Mouse (Mus musculus) MEL (cell line): Measurements from ENCODE around the gene Olfr1124. TPM values are rescaled to one million over a fixed set of nuclear protein-coding genes. Genes with fewer than 3 reads are reported as not detected.

ENCODE experiments used
- DNase-seq: peaks from one replicate; pipeline ENCODE4 v3.0.0; 2011; ENCODE audit warnings: low read depth, low spot score
- H3K27ac ChIP-seq: 2 replicates; pipeline ENCODE4 v1.5.1; 2012; ENCODE audit warnings: low read depth, mild to moderate bottlenecking, control low read depth, low read length, moderate library complexity; ENCODE audit not compliant: control insufficient read depth
- H3K27me3 ChIP-seq, 2 experiments: fragments of 150-350 bp in 1 of 2; sonication (generic) in 1 of 2; 2 replicates each; pipeline ENCODE4 v1.6.1; 2012; ENCODE audit warnings: low read length in 2 of 2, mild to moderate bottlenecking in 2 of 2, improper control_type of control experiment in 1 of 2, moderate library complexity in 1 of 2; ENCODE audit not compliant: insufficient read depth in 2 of 2, control insufficient read depth in 1 of 2
- H3K36me3 ChIP-seq, 2 experiments: 2 replicates each; pipeline ENCODE4 v1.6.1; 2012 to 2014; ENCODE audit warnings: low read length in 2 of 2, improper control_type of control experiment in 1 of 2, inconsistent platforms in 1 of 2, mild to moderate bottlenecking in 1 of 2; ENCODE audit not compliant: insufficient read depth in 2 of 2, control insufficient read depth in 1 of 2
- H3K4me1 ChIP-seq, 2 experiments: fragments of 150-350 bp in 1 of 2; sonication (generic) in 1 of 2; 2 replicates each; pipeline ENCODE4 v1.6.1; 2012; ENCODE audit warnings: low read length in 2 of 2, improper control_type of control experiment in 1 of 2, mild to moderate bottlenecking in 1 of 2; ENCODE audit not compliant: insufficient read depth in 2 of 2, control insufficient read depth in 1 of 2
- H3K4me3 ChIP-seq, 2 experiments: fragments of 150-350 bp in 1 of 2; sonication (generic) in 1 of 2; 2 replicates each; pipeline ENCODE4 v1.5.1; 2012; ENCODE audit warnings: low read depth in 2 of 2, low read length in 2 of 2, mild to moderate bottlenecking in 2 of 2, moderate library complexity in 2 of 2, control low read depth in 1 of 2, improper control_type of control experiment in 1 of 2; ENCODE audit not compliant: control insufficient read depth in 1 of 2, insufficient read depth in 1 of 2
- H3K79me2 ChIP-seq: 2 replicates; pipeline ENCODE4 v1.6.1; 2012; ENCODE audit warnings: mild to moderate bottlenecking, low read length, moderate library complexity; ENCODE audit not compliant: control insufficient read depth, poor library complexity, insufficient read depth
- H3K9ac ChIP-seq: 2 replicates; pipeline ENCODE4 v1.6.1; 2012; ENCODE audit warnings: low read depth, mild to moderate bottlenecking, control low read depth, low read length, moderate library complexity; ENCODE audit not compliant: control insufficient read depth, poor library complexity, severe bottlenecking
- H3K9me3 ChIP-seq: fragments of 150-350 bp; sonication (generic); replicated peaks from 2 replicates; pipeline ENCODE4 v1.6.1; 2012; ENCODE audit warnings: mild to moderate bottlenecking, low read length, improper control_type of control experiment, moderate library complexity; ENCODE audit not compliant: insufficient read depth
- CTCF ChIP-seq, 3 experiments: IDR thresholded peaks in 2 of 3; conservative IDR thresholded peaks in 1 of 3; 2 replicates each; pipeline ENCODE4 v1.5.1; 2011 to 2012; ENCODE audit warnings: low read length in 3 of 3, low read depth in 2 of 3, mild to moderate bottlenecking in 2 of 3, improper control_type of control experiment in 1 of 3, inconsistent platforms in 1 of 3, mixed read lengths in 1 of 3, moderate library complexity in 1 of 3; ENCODE audit not compliant: control insufficient read depth in 1 of 3, insufficient read depth in 1 of 3, poor library complexity in 1 of 3, severe bottlenecking in 1 of 3
- ELF1 ChIP-seq: IDR thresholded peaks from 2 replicates; pipeline ENCODE4 v1.6.1; 2014; ENCODE audit warnings: low read depth, mild to moderate bottlenecking, inconsistent platforms, low read length, improper control_type of control experiment, moderate library complexity
- EP300 ChIP-seq, 2 experiments: IDR thresholded peaks; 2 replicates each; pipeline ENCODE4 v1.6.1; 2011; ENCODE audit warnings: improper control_type of control experiment in 2 of 2, low read length in 2 of 2, low read depth in 1 of 2, mild to moderate bottlenecking in 1 of 2
- ETS1 ChIP-seq: IDR thresholded peaks from 2 replicates; pipeline ENCODE4 v1.6.1; 2012; ENCODE audit warnings: low read depth, mild to moderate bottlenecking, inconsistent platforms, low read length, improper control_type of control experiment, moderate library complexity
- GABPA ChIP-seq: IDR thresholded peaks from 2 replicates; pipeline ENCODE4 v1.6.1; 2012; ENCODE audit warnings: low read depth, mild to moderate bottlenecking, inconsistent platforms, low read length, improper control_type of control experiment, moderate library complexity
- JUND ChIP-seq: IDR thresholded peaks from 2 replicates; pipeline ENCODE4 v1.6.1; 2011; ENCODE audit warnings: low read depth, mild to moderate bottlenecking, improper control_type of control experiment, low read length
- KAT2A ChIP-seq: conservative IDR thresholded peaks from 2 replicates; pipeline ENCODE4 v1.6.1; 2012; ENCODE audit warnings: low read depth, low read length, improper control_type of control experiment, inconsistent platforms
- MAX ChIP-seq: IDR thresholded peaks from 2 replicates; pipeline ENCODE4 v1.6.1; 2011; ENCODE audit warnings: low read length, improper control_type of control experiment
- MEF2A ChIP-seq: IDR thresholded peaks from 2 replicates; pipeline ENCODE4 v1.6.1; 2014; ENCODE audit warnings: low read depth, mild to moderate bottlenecking, inconsistent platforms, low read length, improper control_type of control experiment; ENCODE audit not compliant: poor library complexity, insufficient replicate concordance, severe bottlenecking; ENCODE audit errors: extremely low read depth
- MYC ChIP-seq: IDR thresholded peaks from 2 replicates; pipeline ENCODE4 v1.6.1; 2011; ENCODE audit warnings: low read depth, mild to moderate bottlenecking, low read length, improper control_type of control experiment, moderate library complexity
- NRF1 ChIP-seq: IDR thresholded peaks from 2 replicates; pipeline ENCODE4 v1.6.1; 2014; ENCODE audit warnings: low read depth, mild to moderate bottlenecking, inconsistent platforms, low read length, improper control_type of control experiment, moderate library complexity; ENCODE audit not compliant: poor library complexity, insufficient read depth, severe bottlenecking
- POLR2A ChIP-seq, 2 experiments: IDR thresholded peaks; 2 replicates each; pipeline ENCODE4 v1.6.1; 2011 to 2012; ENCODE audit warnings: low read length in 2 of 2, mild to moderate bottlenecking in 2 of 2, control low read depth in 1 of 2, improper control_type of control experiment in 1 of 2, low read depth in 1 of 2, moderate library complexity in 1 of 2; ENCODE audit not compliant: control insufficient read depth in 1 of 2, insufficient read depth in 1 of 2, poor library complexity in 1 of 2
- POLR2AphosphoS2 ChIP-seq: IDR thresholded peaks from 2 replicates; pipeline ENCODE4 v1.6.1; 2011; ENCODE audit warnings: low read length, improper control_type of control experiment
- POLR2AphosphoS5 ChIP-seq: IDR thresholded peaks from 2 replicates; pipeline ENCODE4 v1.6.1; 2012; ENCODE audit warnings: low read depth, borderline replicate concordance, mild to moderate bottlenecking, inconsistent platforms, low read length, moderate library complexity, mixed read lengths
- RAD21 ChIP-seq: IDR thresholded peaks from 2 replicates; pipeline ENCODE4 v1.6.1; 2011; ENCODE audit warnings: mild to moderate bottlenecking, low read depth, low read length, improper control_type of control experiment
- RCOR1 ChIP-seq: IDR thresholded peaks from 2 replicates; pipeline ENCODE4 v1.6.1; 2012; ENCODE audit warnings: low read depth, mild to moderate bottlenecking, inconsistent platforms, low read length, improper control_type of control experiment
- TAL1 ChIP-seq: IDR thresholded peaks from 2 replicates; pipeline ENCODE4 v1.6.1; 2012; ENCODE audit warnings: mild to moderate bottlenecking, inconsistent platforms, low read length, moderate library complexity, mixed read lengths
- TBP ChIP-seq: IDR thresholded peaks from 2 replicates; pipeline ENCODE4 v1.8.0; 2011; ENCODE audit warnings: low read depth, low read length, improper control_type of control experiment
- UBTF ChIP-seq: IDR thresholded peaks from 2 replicates; pipeline ENCODE4 v1.6.1; 2012; ENCODE audit warnings: low read depth, mild to moderate bottlenecking, inconsistent platforms, low read length, improper control_type of control experiment, moderate library complexity, borderline replicate concordance; ENCODE audit not compliant: insufficient read depth
- USF2 ChIP-seq, 2 experiments: IDR thresholded peaks; 2 replicates each; pipeline ENCODE4 v1.6.1; 2011 to 2012; ENCODE audit warnings: improper control_type of control experiment in 2 of 2, low read length in 2 of 2, borderline replicate concordance in 1 of 2, inconsistent platforms in 1 of 2, low read depth in 1 of 2, mild to moderate bottlenecking in 1 of 2; ENCODE audit not compliant: insufficient read depth in 1 of 2
- ZC3H11A ChIP-seq: IDR thresholded peaks from 2 replicates; pipeline ENCODE4 v1.6.1; 2012; ENCODE audit warnings: low read depth, mild to moderate bottlenecking, inconsistent platforms, low read length, improper control_type of control experiment
- ZNF384 ChIP-seq: IDR thresholded peaks from 2 replicates; pipeline ENCODE4 v1.6.1; 2012; ENCODE audit warnings: low read depth, mild to moderate bottlenecking, inconsistent platforms, low read length, improper control_type of control experiment
- polyA plus RNA-seq, 2 experiments: library from polyadenylated mRNA; stranded (reverse) in 1 of 2; unstranded in 1 of 2; fragments of >175 nt in 1 of 2; fragments of >200 nt in 1 of 2; gene quantifications; 2 replicates each; pipeline versions ENCODE4 v1.2.1 to v1.2.4; 2012; ENCODE audit warnings: low replicate concordance in 2 of 2, low read depth in 1 of 2; ENCODE audit not compliant: insufficient read length in 2 of 2, insufficient read depth in 1 of 2, missing spikeins in 1 of 2
- total RNA-seq: library from RNA; depleted of rRNA; stranded (reverse); fragments of 300-350 nt; gene quantifications from 2 replicates; pipeline ENCODE4 v1.2.3, GENCODE M21; 2012

Olfr1124 gene
- total and polyA plus RNA-seq, 3 experiments: not detected

DNA sequence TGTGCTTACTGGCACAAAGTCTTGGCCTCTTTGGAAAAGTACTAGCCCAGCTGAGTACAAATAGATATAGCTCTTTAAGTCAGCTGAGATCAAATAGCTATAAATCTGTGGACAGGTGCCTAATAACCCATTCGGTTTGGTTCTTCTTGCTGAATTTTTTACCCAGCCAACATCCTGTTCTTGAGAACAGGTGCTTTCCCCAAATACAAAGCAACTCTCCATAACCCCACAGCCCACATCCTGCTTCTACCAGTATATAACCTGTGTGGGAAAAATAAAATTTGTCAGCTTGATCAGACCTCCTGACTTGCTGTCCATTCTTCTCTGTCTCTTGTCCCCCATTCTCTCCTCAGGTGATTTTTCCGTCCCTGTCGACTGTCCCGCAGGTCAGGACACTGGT lies 31.7 kb downstream of the Olfr1124 start:
- Histone ChIP-seq H3K79me2 (no peaks in the 10 kb centered on the region), H3K27ac (no peak overlapping the region), H3K9ac (no peak overlapping the region), H3K4me1 (no peaks in the 10 kb centered on the region), H3K9me3 (no peaks in the 10 kb centered on the region), H3K27me3 (no peaks in the 10 kb centered on the region), H3K4me3 (no peak overlapping the region), H3K36me3 (no peaks in the 10 kb centered on the region)
- DNase-seq: peak; percentile 8
- TF ChIP-seq MAX (no peak), ZNF384 (no peak), ZC3H11A (no peak), POLR2AphosphoS2 (no peak)

DNA sequence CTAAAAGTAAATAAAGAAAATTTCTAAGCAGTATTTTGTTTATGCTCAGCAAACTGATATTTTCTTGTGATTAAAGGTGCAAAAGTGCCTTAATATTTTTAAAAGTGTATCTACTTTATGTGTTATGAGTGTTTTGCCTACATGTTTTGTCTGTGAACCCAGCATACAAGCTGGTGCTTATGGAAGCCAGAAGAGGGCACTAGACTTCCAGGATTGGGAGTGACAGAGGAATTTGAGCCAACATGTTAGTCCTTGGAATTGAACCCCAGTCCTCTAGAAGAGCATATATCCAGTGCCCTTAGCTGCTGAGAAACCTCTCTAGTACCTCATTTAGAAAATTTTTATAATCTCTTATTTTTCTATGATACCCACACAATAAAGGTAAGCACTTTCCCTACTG lies 50.1 kb downstream of the Olfr1124 start:
- no peaks in the 10 kb centered on the region for H3K79me2 ChIP-seq
- TF ChIP-seq KAT2A (no peak), CTCF (IDR thresholded peaks at IDR 0.05 in 2 of 3, conservative IDR thresholded peaks at IDR 0.05 in 1 of 3; ENCODE audit: control insufficient read depth in 1 of 3, insufficient read depth in 1 of 3, low read depth in 2 of 3, low read length in 3 of 3, poor library complexity in 1 of 3, severe bottlenecking in 1 of 3) (peak in 1 of 3 experiments; percentile 24; a peak in 2 of 6 replicates), POLR2A (IDR thresholded peaks at IDR 0.05; ENCODE audit: control insufficient read depth in 1 of 2, insufficient read depth in 1 of 2, low read depth in 1 of 2, low read length in 2 of 2, poor library complexity in 1 of 2) (no peak), ELF1 (no peak), POLR2AphosphoS2 (no peak), GABPA (no peak), RAD21 (peak; percentile 25), USF2 (IDR thresholded peaks at IDR 0.05; ENCODE audit: borderline replicate concordance in 1 of 2, insufficient read depth in 1 of 2, low read depth in 1 of 2, low read length in 2 of 2) (no peak), NRF1 (no peak), ETS1 (no peak), EP300 (IDR thresholded peaks at IDR 0.05; ENCODE audit: low read depth in 1 of 2, low read length in 2 of 2) (no peak), RCOR1 (no peak)
- no peak overlapping the region for H3K4me3 ChIP-seq
- H3K27me3 ChIP-seq: no peaks in the 10 kb centered on the region
- peak; percentile 5 for DNase-seq
- H3K9me3 ChIP-seq: no peaks in the 10 kb centered on the region
- no peak overlapping the region for H3K9ac ChIP-seq
- no peak overlapping the region for H3K27ac ChIP-seq
- no peaks in the 10 kb centered on the region for H3K4me1 ChIP-seq
- H3K36me3 ChIP-seq: no peaks in the 10 kb centered on the region

DNA sequence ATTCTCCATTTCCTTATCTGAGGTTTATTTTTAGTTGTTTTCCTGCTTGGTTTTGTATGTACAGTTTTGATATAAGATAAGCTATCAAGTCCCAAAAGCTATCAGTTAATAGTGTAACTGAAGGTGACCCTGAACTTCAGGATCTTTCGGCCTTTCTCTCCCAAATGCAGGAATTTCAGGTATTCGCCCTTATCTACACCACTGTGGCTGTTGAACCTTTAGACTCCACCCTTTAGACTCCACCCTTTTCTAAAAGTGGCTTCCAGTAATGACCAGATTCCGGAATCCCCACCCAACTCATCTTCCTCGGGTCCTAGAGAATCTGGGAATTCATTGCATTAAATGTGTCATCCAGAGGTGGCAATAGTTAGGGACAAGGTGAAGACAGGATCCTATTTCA lies 51.1 kb downstream of the Olfr1124 start:
- DNase-seq: no peak
- Histone ChIP-seq H3K79me2 (no peaks in the 10 kb centered on the region), H3K4me1 (no peaks in the 10 kb centered on the region), H3K27ac (no peak overlapping the region), H3K36me3 (no peaks in the 10 kb centered on the region), H3K27me3 (no peaks in the 10 kb centered on the region), H3K9me3 (no peaks in the 10 kb centered on the region), H3K9ac (no peak overlapping the region), H3K4me3 (no peak overlapping the region)
- no peak for TF ChIP-seq JUND
- no peak for TF ChIP-seq TAL1
- TF ChIP-seq ETS1: no peak
- TF ChIP-seq POLR2A (IDR thresholded peaks at IDR 0.05; ENCODE audit: control insufficient read depth in 1 of 2, insufficient read depth in 1 of 2, low read depth in 1 of 2, low read length in 2 of 2, poor library complexity in 1 of 2): no peak
- no peak for TF ChIP-seq TBP
- no peak for TF ChIP-seq MYC
- TF ChIP-seq UBTF: no peak
- TF ChIP-seq MEF2A: no peak
- TF ChIP-seq NRF1: no peak
- no peak for TF ChIP-seq POLR2AphosphoS5
- TF ChIP-seq CTCF (IDR thresholded peaks at IDR 0.05 in 2 of 3, conservative IDR thresholded peaks at IDR 0.05 in 1 of 3; ENCODE audit: control insufficient read depth in 1 of 3, insufficient read depth in 1 of 3, low read depth in 2 of 3, low read length in 3 of 3, poor library complexity in 1 of 3, severe bottlenecking in 1 of 3): no peak
